8 mouse cellular contexts compared by ENCODE assay signal in genomic region chr14:108910449-108911137, GRCm38 (mm10). TPM values are rescaled to one million over a fixed set of nuclear protein-coding genes. Genes with fewer than 3 reads are reported as not detected.
DNase-seq lines count a peak whose midpoint lies in the region; ATAC-seq and TF ChIP-seq lines count a peak whose summit lies in the region.

No protein-coding gene starts in this region.

- no peak overlapping the region for H3K27ac ChIP-seq in heart, embryonic 14.5 days (replicated peaks in 1 of 2; ENCODE audit: control insufficient read depth in 1 of 2, insufficient read depth in 1 of 2, low read depth in 2 of 2, low read length in 2 of 2)
- H3K27ac ChIP-seq in forebrain, postnatal 0 days (ENCODE audit: low read depth, low read length), result peak overlapping the region; percentile 11; the same call in 1 of the 2 replicates
- peak overlapping the region; percentile 60 for H3K27ac ChIP-seq in olfactory bulb, adult 2 months (ENCODE audit: insufficient read depth, low read depth, low read length)

- H3K9ac ChIP-seq in heart, embryonic 14.5 days (ENCODE audit: low read length), result peak overlapping the region; percentile 34
- peak overlapping the region; percentile 83 for H3K9ac ChIP-seq in forebrain, postnatal 0 days

- H3K27me3 ChIP-seq in heart, embryonic 14.5 days (ENCODE audit: control insufficient read depth, insufficient read depth, low read length), result peaks cover 33% of the 10 kb centered on the region
- H3K27me3 ChIP-seq in forebrain, postnatal 0 days (ENCODE audit: insufficient read depth, low read length), result no peaks in the 10 kb centered on the region

- TF ChIP-seq POLR2A in olfactory bulb, adult 2 months (IDR thresholded peaks at IDR 0.05; ENCODE audit: insufficient read depth, low read depth, low read length), result no peak

- no peak for ATAC-seq in heart, embryonic 14.5 days (ENCODE audit: insufficient number of reproducible peaks, insufficient read depth, low FRiP score, low read depth)
- no peak for ATAC-seq in forebrain, postnatal 0 days

- no peak for TF ChIP-seq CTCF in forebrain, postnatal 0 days (IDR thresholded peaks at IDR 0.05; ENCODE audit: low read depth)
- TF ChIP-seq CTCF in olfactory bulb, adult 2 months (IDR thresholded peaks at IDR 0.05; ENCODE audit: insufficient read depth, low read depth, low read length), result no peak

- H3K4me1 ChIP-seq in heart, embryonic 14.5 days (ENCODE audit: control insufficient read depth in 2 of 2, insufficient read depth in 2 of 2, low read length in 2 of 2), result peaks cover 11 to 26% of the 10 kb centered on the region in 2 experiments; a peak in 3 of 4 replicates
- H3K4me1 ChIP-seq in forebrain, postnatal 0 days (ENCODE audit: insufficient read depth), result no peaks in the 10 kb centered on the region
- H3K4me1 ChIP-seq in olfactory bulb, adult 2 months (ENCODE audit: control insufficient read depth, insufficient read depth, low read length), result no peaks in the 10 kb centered on the region

- WGBS in heart, embryonic 14.5 days, result 4% methylated on average over 19 of the region's 19 CpGs
- WGBS in forebrain, postnatal 0 days, result 4% methylated on average over 19 of the region's 19 CpGs
- 11% methylated on average over 19 of the region's 19 CpGs for WGBS in olfactory bulb, adult 2 months

- no peaks in the 10 kb centered on the region for H3K36me3 ChIP-seq in heart, embryonic 14.5 days (ENCODE audit: control insufficient read depth, insufficient read depth, low read length)
- no peaks in the 10 kb centered on the region for H3K36me3 ChIP-seq in forebrain, postnatal 0 days (ENCODE audit: insufficient read depth)

- H3K4me2 ChIP-seq in heart, embryonic 14.5 days (ENCODE audit: low read length), result peak overlapping the region; percentile 87
- H3K4me2 ChIP-seq in forebrain, postnatal 0 days (ENCODE audit: low read depth), result peak overlapping the region; percentile 80

- H3K9me3 ChIP-seq in heart, embryonic 14.5 days (ENCODE audit: control insufficient read depth, low read length), result no peaks in the 10 kb centered on the region
- no peaks in the 10 kb centered on the region for H3K9me3 ChIP-seq in forebrain, postnatal 0 days (ENCODE audit: low read length)

- peak overlapping the region; percentile 44 to 45 for H3K4me3 ChIP-seq in heart, embryonic 14.5 days (ENCODE audit: control insufficient read depth in 1 of 2, insufficient read depth in 1 of 2, low read depth in 1 of 2, low read length in 2 of 2)
- H3K4me3 ChIP-seq in forebrain, postnatal 0 days (ENCODE audit: low read depth, low read length), result peak overlapping the region; percentile 68
- H3K4me3 ChIP-seq in olfactory bulb, adult 2 months (ENCODE audit: insufficient read depth, low read depth, low read length), result peak overlapping the region; percentile 63

- no peak for DNase-seq in heart, adult 8-10 months (ENCODE audit: low spot score)
- peak; percentile 57 for DNase-seq in cerebellum, adult 11-12 months
- peak; percentile 38 for DNase-seq in forebrain, postnatal 0 days
- DNase-seq in layer of hippocampus, postnatal 10 days (ENCODE audit: low spot score in 2 of 2), result peak; percentile 22 to 25
- no peak for DNase-seq in spleen, postnatal 10 days (ENCODE audit: low spot score in 2 of 2)
- no peak for DNase-seq in adrenal gland, adult (ENCODE audit: inconsistent age in 2 of 2, low spot score in 1 of 2)

RNA-seq across cellular contexts. Expression of gene Slitrk1, which starts 3.4 kb away (rescaled TPM):
- 0.16 TPM in 1 of 2 replicates, not detected in the other for polyA plus RNA-seq in heart, embryonic 14.5 days (2014; fragmentation: Nextera tagmentation; extraction: Ambion mirVana)
- under 1 TPM in 1 of 4 experiments, not detected in 3; 0.06 TPM for total RNA-seq in heart, adult 8-10 months (2022)
- 25.3 and 29.8 TPM in 2 replicates for total RNA-seq in forebrain, postnatal 0 days (2014; rRNA removed)
- polyA plus RNA-seq in forebrain, postnatal 0 days (2015; fragmentation: Nextera tagmentation; extraction: Ambion mirVana), result 16.7 and 21.4 TPM in 2 replicates
- 10 to 100 TPM; 55.0 TPM for total RNA-seq in layer of hippocampus, postnatal 10 days (2021)
- polyA plus RNA-seq in olfactory bulb, adult 2 months (2012; ENCODE audit: insufficient read depth, insufficient read length, low replicate concordance, missing spikeins), result not detected in 2 replicates

Comparison
In these comparisons a context has a peak if more than half of its experiments do, and no peak if none do; other contexts are left out.
1. H3K27ac ChIP-seq: peak in forebrain, postnatal 0 days (single experiment) and olfactory bulb, adult 2 months (single experiment); none in heart, embryonic 14.5 days (0 of 2).
2. DNase-seq: peak in cerebellum, adult 11-12 months (single experiment), forebrain, postnatal 0 days (single experiment) and layer of hippocampus, postnatal 10 days (2 of 2); none in heart, adult 8-10 months (single experiment), spleen, postnatal 10 days (0 of 2) and adrenal gland, adult (0 of 2).
3. RNA of gene Slitrk1, which starts 3.4 kb away (total RNA-seq): 55.0 TPM in layer of hippocampus, postnatal 10 days and 25.3 to 29.8 TPM in forebrain, postnatal 0 days; 0.06 TPM in heart, adult 8-10 months; every median in the first group is over 10 times any median in the second.
4. Peak in every context shown above with its lines, with median percentiles within 50 percentile points of each other: H3K4me3 ChIP-seq.